Mouse (Mus musculus) C2C12 (cell line): ENCODE data around the gene Gen1. TPM values are rescaled to one million over a fixed set of nuclear protein-coding genes. Genes with fewer than 3 reads are reported as not detected.

Experiments used
- H3K27me3 ChIP-seq: one replicate; pipeline ENCODE4 v1.6.1; 2011; ENCODE audit not compliant: control insufficient read depth, insufficient read depth, insufficient read length
- H3K36me3 ChIP-seq: one replicate; pipeline ENCODE4 v1.6.1; 2011; ENCODE audit not compliant: control insufficient read depth, insufficient read depth
- H3K4me3 ChIP-seq: one replicate; pipeline ENCODE4 v1.5.1; 2011; ENCODE audit warnings: mild to moderate bottlenecking, control low read depth; ENCODE audit not compliant: poor library complexity, insufficient read depth, severe bottlenecking
- H3K79me2 ChIP-seq: one replicate; pipeline ENCODE4 v1.6.1; 2011; ENCODE audit not compliant: control insufficient read depth, insufficient read depth
- H3K79me3 ChIP-seq: one replicate; pipeline ENCODE4 v1.6.1; 2011; ENCODE audit warnings: low read depth, control low read depth
- H3ac ChIP-seq: one replicate; pipeline ENCODE3; 2011; ENCODE audit warnings: low read depth; ENCODE audit not compliant: control insufficient read depth, insufficient read length
- CEBPB ChIP-seq: IDR thresholded peaks from one replicate; pipeline ENCODE4 v1.6.1; 2011; ENCODE audit warnings: low read depth, mild to moderate bottlenecking, control low read depth, moderate library complexity
- CTCF ChIP-seq: IDR thresholded peaks from one replicate; pipeline ENCODE4 v1.5.1; 2011; ENCODE audit not compliant: control insufficient read depth, insufficient read depth, insufficient read length
- FOSL1 ChIP-seq: IDR thresholded peaks from one replicate; pipeline ENCODE4 v1.8.0; 2011; ENCODE audit warnings: mild to moderate bottlenecking, low read length; ENCODE audit not compliant: poor library complexity, insufficient read depth, severe bottlenecking
- MAX ChIP-seq: IDR thresholded peaks from one replicate; pipeline ENCODE4 v1.6.1; 2011; ENCODE audit warnings: mild to moderate bottlenecking, control low read depth
- MYOD1 ChIP-seq: IDR thresholded peaks from one replicate; pipeline ENCODE4 v1.6.1; 2011; ENCODE audit warnings: low read depth; ENCODE audit not compliant: control insufficient read depth, insufficient read length
- MYOG ChIP-seq: IDR thresholded peaks from one replicate; pipeline ENCODE4 v1.6.1; 2011; ENCODE audit not compliant: control insufficient read depth, insufficient read length; ENCODE audit errors: extremely low read depth
- USF1 ChIP-seq: IDR thresholded peaks from one replicate; pipeline ENCODE4 v1.6.1; 2011; ENCODE audit warnings: low read depth, mild to moderate bottlenecking, control low read depth, moderate library complexity
- polyA plus RNA-seq: library from polyadenylated mRNA; unstranded; fragments of >200 nt; fragmentation: generic; extraction: Trizol; gene quantifications from one replicate; pipeline ENCODE4 v1.2.1, GENCODE M21; 2012; ENCODE audit warnings: missing spikeins

Gene Gen1
- polyA plus RNA-seq, 1 experiment = 6.2 TPM

GRCm38 (mm10) chr12:11210361-11210760 lies 55.2 kb downstream of the Gen1 start:
- TF ChIP-seq MAX = no peak
- no peak for TF ChIP-seq CEBPB
- no peak for TF ChIP-seq MYOG
- TF ChIP-seq FOSL1 = no peak
- no peak for TF ChIP-seq USF1
- no peak for TF ChIP-seq MYOD1
- no peak for TF ChIP-seq CTCF
- Histone ChIP-seq H3K79me2 (no peaks in the 10 kb centered on the region), H3ac (no peak overlapping the region), H3K27me3 (peaks cover 5% of the 10 kb centered on the region), H3K79me3 (no peaks in the 10 kb centered on the region), H3K4me3 (no peak overlapping the region), H3K36me3 (no peaks in the 10 kb centered on the region)

GRCm38 (mm10) chr12:11209636-11210035 lies 56.0 kb downstream of the Gen1 start:
- H3K79me2 ChIP-seq = no peaks in the 10 kb centered on the region
- no peaks in the 10 kb centered on the region for H3K79me3 ChIP-seq
- TF ChIP-seq MAX = no peak
- no peak for TF ChIP-seq MYOD1
- TF ChIP-seq USF1 = no peak
- H3K27me3 ChIP-seq = peaks cover 5% of the 10 kb centered on the region
- no peak overlapping the region for H3K4me3 ChIP-seq
- H3K36me3 ChIP-seq = no peaks in the 10 kb centered on the region
- no peak overlapping the region for H3ac ChIP-seq

- Histone ChIP-seq H3K79me3 (no peaks in the 10 kb centered on the region), H3K27me3 (peaks cover 5% of the 10 kb centered on the region), H3ac (no peak within 1 kb of the TSS), H3K36me3 (no peaks in the 10 kb centered on the region), H3K4me3 (no peak within 1 kb of the TSS), H3K79me2 (no peaks in the 10 kb centered on the region)
- TF ChIP-seq MAX = no peak
- no peak for TF ChIP-seq USF1
- no peak for TF ChIP-seq CTCF
- TF ChIP-seq MYOD1 = no peak
- no peak for TF ChIP-seq FOSL1
- no peak for TF ChIP-seq CEBPB
- TF ChIP-seq MYOG = no peak
These were observed 56.7 kb downstream of the Gen1 start, which contains the start of gene Msgn1 for GRCm38 (mm10) chr12:11208872-11209271. Gene Msgn1 (minus strand): TSS chr12:11208972.

- Histone ChIP-seq H3K4me3 (no peak overlapping the region), H3K79me3 (no peaks in the 10 kb centered on the region), H3K79me2 (no peaks in the 10 kb centered on the region), H3K36me3 (no peaks in the 10 kb centered on the region), H3K27me3 (peaks cover 5% of the 10 kb centered on the region), H3ac (no peak overlapping the region)
- TF ChIP-seq MYOG = no peak
- no peak for TF ChIP-seq MAX
- TF ChIP-seq CEBPB = no peak
- TF ChIP-seq FOSL1 = no peak
- TF ChIP-seq USF1 = no peak
- no peak for TF ChIP-seq MYOD1
- TF ChIP-seq CTCF = no peak
These were observed 59.3 kb downstream of the Gen1 start for GRCm38 (mm10) chr12:11206321-11206720.

GRCm38 (mm10) chr12:11203694-11204665 lies 61.6 kb downstream of the Gen1 start:
- Histone ChIP-seq H3K79me2 (no peaks in the 10 kb centered on the region), H3ac (no peak overlapping the region), H3K36me3 (no peaks in the 10 kb centered on the region), H3K27me3 (peaks cover 5% of the 10 kb centered on the region), H3K4me3 (no peak overlapping the region), H3K79me3 (no peaks in the 10 kb centered on the region)
- TF ChIP-seq CTCF (no peak), CEBPB (no peak), USF1 (no peak), MYOD1 (no peak), MYOG (no peak), FOSL1 (no peak), MAX (no peak)

GRCm38 (mm10) chr12:11202476-11202875 lies 63.1 kb downstream of the Gen1 start:
- TF ChIP-seq MYOD1 = no peak
- no peak for TF ChIP-seq CTCF
- no peak for TF ChIP-seq MYOG
- no peak for TF ChIP-seq USF1
- TF ChIP-seq MAX = no peak
- TF ChIP-seq FOSL1 = no peak
- H3K79me3 ChIP-seq = no peaks in the 10 kb centered on the region
- H3ac ChIP-seq = no peak overlapping the region
- no peaks in the 10 kb centered on the region for H3K79me2 ChIP-seq
- no peak overlapping the region for H3K4me3 ChIP-seq
- no peaks in the 10 kb centered on the region for H3K36me3 ChIP-seq
- no peaks in the 10 kb centered on the region for H3K27me3 ChIP-seq
